Mouse (Mus musculus): ENCODE data around the gene Ccni. TPM values are rescaled to one million over a fixed set of nuclear protein-coding genes. Genes with fewer than 3 reads are reported as not detected.
A peak's percentile ranks its signal among the peaks of the same experiment; 100 is the strongest.

Gene Ccni
- polyA plus RNA-seq, 1 experiment from 2014 or later, result 35.5 TPM

DNA sequence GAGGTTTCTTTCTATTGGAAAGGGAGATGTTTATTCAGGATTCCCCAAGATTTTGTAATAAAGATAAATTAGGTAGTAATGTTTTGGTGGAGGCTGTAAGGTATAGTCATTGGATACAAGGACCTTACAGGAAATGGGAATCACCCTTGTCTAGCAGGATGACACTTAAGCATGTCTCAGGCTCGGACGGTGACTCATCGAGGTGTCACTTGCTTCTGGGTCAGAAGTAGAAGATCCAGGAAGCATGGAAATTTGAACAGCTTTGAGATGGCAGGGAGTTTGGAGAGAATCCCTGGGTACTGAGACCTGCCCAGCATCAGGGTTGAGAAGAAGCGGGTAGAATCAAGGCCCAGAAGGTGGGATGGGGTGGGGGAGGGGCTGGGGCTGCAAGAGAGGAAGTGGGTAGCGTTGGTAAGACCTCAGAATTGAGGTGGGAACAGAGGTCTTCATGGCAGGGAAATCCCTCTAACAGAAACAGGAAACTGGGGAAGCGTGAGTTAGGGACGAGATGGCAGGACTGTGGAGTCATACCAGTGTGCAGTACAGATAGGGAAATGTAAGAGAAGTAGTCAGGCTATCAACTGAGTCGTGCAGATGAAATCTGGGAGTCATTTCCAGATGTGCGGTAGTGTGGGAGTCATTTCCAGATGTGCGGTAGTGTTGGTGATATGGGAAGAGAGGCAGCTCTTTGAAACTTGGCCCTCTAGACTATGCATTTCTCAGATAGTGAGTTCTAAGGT is 70.8 kb downstream of the Ccni start:
- H3K36me3 ChIP-seq, result peaks cover 21% of the 10 kb centered on the region
- H3K4me1 ChIP-seq (replicated peaks), result peaks cover 51% of the 10 kb centered on the region
- H3K4me3 ChIP-seq (replicated peaks), result no peak overlapping the region
- no peak overlapping the region for H3K9ac ChIP-seq
- H3K4me2 ChIP-seq, result no peak overlapping the region
- peak; percentile 78 for ATAC-seq (ENCODE audit: low read depth)
- no peak for DNase-seq
- no peaks in the 10 kb centered on the region for H3K27me3 ChIP-seq
- 23% methylated on average over 10 of the region's 10 CpGs for WGBS (ENCODE audit: insufficient replicate concordance)
- no peak overlapping the region for H3K27ac ChIP-seq
- peaks cover 7% of the 10 kb centered on the region; the same call in 1 of the 2 replicates for H3K9me3 ChIP-seq (replicated peaks)

DNA sequence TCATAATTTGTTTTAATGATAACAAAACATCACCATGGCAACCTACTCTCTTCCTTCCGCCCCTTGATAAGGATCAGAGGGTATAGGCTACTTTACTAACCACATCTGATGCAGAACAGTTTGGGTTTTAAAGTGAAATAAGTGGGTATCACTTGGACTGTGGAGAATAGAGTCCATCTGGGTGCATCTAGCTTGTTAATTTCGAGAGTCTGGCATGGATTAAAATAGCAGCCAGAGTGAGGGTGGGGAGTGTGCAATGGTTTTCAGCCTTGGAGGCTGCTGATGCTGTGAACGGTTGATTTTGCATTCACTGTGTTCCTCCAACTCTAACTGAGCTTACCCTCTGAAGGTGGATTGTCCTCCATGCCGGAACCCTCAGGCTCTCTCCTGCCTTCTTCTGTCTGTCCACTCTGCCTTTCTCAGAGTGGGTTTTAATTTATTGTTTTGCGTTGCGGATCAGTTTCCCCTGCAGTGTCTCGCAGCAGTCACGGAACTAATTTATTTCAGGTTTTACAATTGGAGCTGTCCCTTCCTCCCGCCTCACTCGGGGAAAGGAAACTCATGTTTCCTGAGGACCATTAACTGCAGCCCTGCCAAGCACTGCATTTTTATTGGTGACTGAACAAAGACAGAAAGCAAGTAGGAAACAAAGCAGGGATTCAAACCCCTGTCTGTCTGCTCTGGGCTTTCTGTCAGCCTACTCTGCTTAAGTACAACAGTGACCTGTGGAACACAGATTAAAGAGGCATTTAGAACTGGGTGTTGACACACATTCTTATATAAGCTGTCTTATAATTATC is 72.7 kb downstream of the Ccni start:
- 33% methylated on average over 10 of the region's 10 CpGs for WGBS (ENCODE audit: insufficient replicate concordance)
- ATAC-seq (ENCODE audit: low read depth), result no peak
- Histone ChIP-seq H3K4me2 (no peak overlapping the region), H3K36me3 (peaks cover 8% of the 10 kb centered on the region; the same call in 1 of the 2 replicates), H3K9me3 (replicated peaks) (peaks cover 6% of the 10 kb centered on the region; the same call in 1 of the 2 replicates), H3K27me3 (no peaks in the 10 kb centered on the region), H3K9ac (no peak overlapping the region), H3K4me3 (replicated peaks) (no peak overlapping the region), H3K27ac (no peak overlapping the region), H3K4me1 (replicated peaks) (peaks cover 70% of the 10 kb centered on the region)
- no peak for DNase-seq

Other genes starting within 250 kb of the Ccni start
- gene Sowahb, start 161.5 kb downstream of the Ccni start, polyA plus RNA-seq (2015; fragmentation: Nextera tagmentation; extraction: Ambion mirVana), result 0.20 and 0.39 TPM in 2 replicates
- gene Sept11, start 113.1 kb downstream of the Ccni start, polyA plus RNA-seq (2015; fragmentation: Nextera tagmentation; extraction: Ambion mirVana), result 28.7 and 36.1 TPM in 2 replicates
- 1.7 and 2.1 TPM in 2 replicates for gene 2010109A12Rik, start within 50 bp of the Ccni start, polyA plus RNA-seq (2015; fragmentation: Nextera tagmentation; extraction: Ambion mirVana)
- gene Ccng2, start 60.8 kb upstream of the Ccni start, polyA plus RNA-seq (2015; fragmentation: Nextera tagmentation; extraction: Ambion mirVana), result 15.4 and 16.5 TPM in 2 replicates